Mouse (Mus musculus) CH12.LX (cell line): ENCODE results near the gene Tmem87b. TPM values are rescaled to one million over a fixed set of nuclear protein-coding genes. Genes with fewer than 3 reads are reported as not detected.

Experiments
- DNase-seq: peaks from one replicate; pipeline ENCODE4 v3.0.0-alpha.2; 2013; ENCODE audit errors: extremely low read depth
- H3K27ac ChIP-seq: 2 replicates; pipeline ENCODE4 v1.5.1; 2012; ENCODE audit warnings: low read depth, mild to moderate bottlenecking, control low read depth, moderate library complexity; ENCODE audit not compliant: insufficient read depth
- H3K27me3 ChIP-seq: replicated peaks from 2 replicates; pipeline ENCODE3; 2012; ENCODE audit warnings: inconsistent platforms
- H3K36me3 ChIP-seq, 2 experiments: replicated peaks in 1 of 2; 2 replicates each; pipeline versions ENCODE3 to v1.6.1; 2012; ENCODE audit warnings: inconsistent platforms in 1 of 2, low read length in 1 of 2, mild to moderate bottlenecking in 1 of 2, mixed read lengths in 1 of 2, moderate library complexity in 1 of 2; ENCODE audit not compliant: control insufficient read depth in 1 of 2, insufficient read depth in 1 of 2
- H3K4me1 ChIP-seq, 2 experiments: 2 replicates each; pipeline ENCODE4 v1.6.1; 2012; ENCODE audit warnings: inconsistent platforms in 1 of 2, moderate library complexity in 1 of 2; ENCODE audit not compliant: insufficient read depth in 2 of 2, control insufficient read depth in 1 of 2
- H3K4me2 ChIP-seq: 2 replicates; pipeline ENCODE4 v1.6.1; 2012; ENCODE audit warnings: low read depth, mild to moderate bottlenecking, control low read depth; ENCODE audit not compliant: poor library complexity, insufficient read depth, severe bottlenecking
- H3K4me3 ChIP-seq, 3 experiments: fragments of 150-350 bp in 1 of 3; sonication (generic) in 1 of 3; replicated peaks in 1 of 3; 2 replicates each; pipeline versions ENCODE3 to v1.5.1; 2011 to 2012; ENCODE audit warnings: low read depth in 2 of 3, low read length in 2 of 3, mild to moderate bottlenecking in 2 of 3, moderate library complexity in 2 of 3, control low read depth in 1 of 3, improper control_type of control experiment in 1 of 3, inconsistent platforms in 1 of 3, mixed read lengths in 1 of 3; ENCODE audit not compliant: poor library complexity in 1 of 3
- H3K79me2 ChIP-seq: replicated peaks from 2 replicates; pipeline ENCODE4 v1.6.1; 2012; ENCODE audit warnings: mild to moderate bottlenecking, moderate library complexity; ENCODE audit not compliant: control insufficient read depth, poor library complexity, insufficient read depth, severe bottlenecking; ENCODE audit errors: extremely low read depth
- H3K9ac ChIP-seq: 2 replicates; pipeline ENCODE4 v1.6.1; 2012; ENCODE audit warnings: low read depth, mild to moderate bottlenecking, control low read depth, moderate library complexity; ENCODE audit not compliant: insufficient read depth
- H3K9me3 ChIP-seq: replicated peaks from 2 replicates; pipeline ENCODE3; 2012; ENCODE audit warnings: low read length, inconsistent platforms, mixed read lengths
- BHLHE40 ChIP-seq: IDR thresholded peaks from 2 replicates; pipeline ENCODE4 v1.6.1; 2011; ENCODE audit warnings: mild to moderate bottlenecking, low read depth, low read length, improper control_type of control experiment
- CHD1 ChIP-seq: IDR thresholded peaks from 2 replicates; pipeline ENCODE4 v1.6.1; 2012; ENCODE audit warnings: low read depth, low read length, improper control_type of control experiment, inconsistent platforms
- CHD2 ChIP-seq: IDR thresholded peaks from 2 replicates; pipeline ENCODE4 v1.6.1; 2011; ENCODE audit warnings: low read length, improper control_type of control experiment
- HCFC1 ChIP-seq: IDR thresholded peaks from 2 replicates; pipeline ENCODE4 v1.6.1; 2012; ENCODE audit warnings: low read depth, mild to moderate bottlenecking, inconsistent platforms, low read length, improper control_type of control experiment
- JUN ChIP-seq: IDR thresholded peaks from 2 replicates; pipeline ENCODE4 v1.6.1; 2011; ENCODE audit warnings: low read depth, mild to moderate bottlenecking, low read length, improper control_type of control experiment, moderate library complexity; ENCODE audit not compliant: insufficient read depth
- JUND ChIP-seq: conservative IDR thresholded peaks from 2 replicates; pipeline ENCODE4 v1.6.1; 2011; ENCODE audit warnings: low read depth, low read length, improper control_type of control experiment
- MAFK ChIP-seq: IDR thresholded peaks from 2 replicates; pipeline ENCODE4 v1.6.1; 2011; ENCODE audit warnings: low read length, improper control_type of control experiment; ENCODE audit not compliant: insufficient replicate concordance
- MAX ChIP-seq: IDR thresholded peaks from 2 replicates; pipeline ENCODE4 v1.6.1; 2011; ENCODE audit warnings: low read length, improper control_type of control experiment
- MAZ ChIP-seq: IDR thresholded peaks from 2 replicates; pipeline ENCODE4 v1.6.1; 2012; ENCODE audit warnings: low read depth, mild to moderate bottlenecking, inconsistent platforms, low read length, improper control_type of control experiment, moderate library complexity
- NELFE ChIP-seq: IDR thresholded peaks from 2 replicates; pipeline ENCODE4 v1.6.1; 2011; ENCODE audit warnings: low read depth, low read length, improper control_type of control experiment
- POLR2AphosphoS2 ChIP-seq: IDR thresholded peaks from 2 replicates; pipeline ENCODE4 v1.6.1; 2011; ENCODE audit warnings: low read depth, low read length, improper control_type of control experiment
- RAD21 ChIP-seq: IDR thresholded peaks from 2 replicates; pipeline ENCODE4 v1.6.1; 2011; ENCODE audit warnings: low read depth, mild to moderate bottlenecking, low read length, improper control_type of control experiment, moderate library complexity
- RCOR1 ChIP-seq: conservative IDR thresholded peaks from 2 replicates; pipeline ENCODE4 v1.6.1; 2012; ENCODE audit warnings: low read depth, mild to moderate bottlenecking, inconsistent platforms, low read length, improper control_type of control experiment
- SIN3A ChIP-seq: IDR thresholded peaks from 2 replicates; pipeline ENCODE4 v1.6.1; 2012; ENCODE audit warnings: low read length, improper control_type of control experiment, inconsistent platforms
- UBTF ChIP-seq: IDR thresholded peaks from 2 replicates; pipeline ENCODE4 v1.6.1; 2012; ENCODE audit warnings: low read depth, mild to moderate bottlenecking, inconsistent platforms, low read length, improper control_type of control experiment, moderate library complexity
- USF1 ChIP-seq: IDR thresholded peaks from 2 replicates; pipeline ENCODE4 v1.6.1; 2014; ENCODE audit warnings: low read depth, mild to moderate bottlenecking, inconsistent platforms, low read length, improper control_type of control experiment
- ZC3H11A ChIP-seq: IDR thresholded peaks from 2 replicates; pipeline ENCODE4 v1.6.1; 2012; ENCODE audit warnings: low read depth, mild to moderate bottlenecking, inconsistent platforms, low read length, improper control_type of control experiment
- ZKSCAN1 ChIP-seq: IDR thresholded peaks from 2 replicates; pipeline ENCODE4 v1.6.1; 2012; ENCODE audit warnings: low read depth, inconsistent platforms, low read length, improper control_type of control experiment, borderline replicate concordance
- ZNF384 ChIP-seq: IDR thresholded peaks from 2 replicates; pipeline ENCODE4 v1.6.1; 2012; ENCODE audit warnings: low read depth, low read length, improper control_type of control experiment, inconsistent platforms
- dilution Hi-C: fragments of 300-500 bp; cut with MboI; formaldehyde crosslinking; loops from 2 replicates; pipeline ENCODE4 v1.14.3; 2020; ENCODE audit warnings: low sequenced_read_pairs; ENCODE audit not compliant: extremely low pct_unique_long_range_greater_than_20kb, extremely low pct_ligation_motif_present
- in situ Hi-C: fragments of 300-500 bp; cut with MboI; formaldehyde crosslinking; loops from 3 replicates; pipeline ENCODE4 v1.14.3; 2019; ENCODE audit warnings: low sequenced_read_pairs, low pct_ligation_motif_present, low pct_unique_long_range_greater_than_20kb, mixed read lengths
- polyA plus RNA-seq: library from polyadenylated mRNA; unstranded; fragments of >175 nt; gene quantifications from 2 replicates; pipeline ENCODE4 v1.2.1, GENCODE M21; 2012; ENCODE audit warnings: low read depth; ENCODE audit not compliant: insufficient read length
- total RNA-seq, 2 experiments: library from RNA; depleted of rRNA; stranded (reverse); fragments of 300-350 nt in 1 of 2; fragments of >200 nt in 1 of 2; gene quantifications; 2 replicates each; pipeline ENCODE4 v1.2.3; 2012 to 2014

Gene Tmem87b
- total and polyA plus RNA-seq, 3 experiments: 5.3 to 6.6 (median 6.2) TPM

DNA sequence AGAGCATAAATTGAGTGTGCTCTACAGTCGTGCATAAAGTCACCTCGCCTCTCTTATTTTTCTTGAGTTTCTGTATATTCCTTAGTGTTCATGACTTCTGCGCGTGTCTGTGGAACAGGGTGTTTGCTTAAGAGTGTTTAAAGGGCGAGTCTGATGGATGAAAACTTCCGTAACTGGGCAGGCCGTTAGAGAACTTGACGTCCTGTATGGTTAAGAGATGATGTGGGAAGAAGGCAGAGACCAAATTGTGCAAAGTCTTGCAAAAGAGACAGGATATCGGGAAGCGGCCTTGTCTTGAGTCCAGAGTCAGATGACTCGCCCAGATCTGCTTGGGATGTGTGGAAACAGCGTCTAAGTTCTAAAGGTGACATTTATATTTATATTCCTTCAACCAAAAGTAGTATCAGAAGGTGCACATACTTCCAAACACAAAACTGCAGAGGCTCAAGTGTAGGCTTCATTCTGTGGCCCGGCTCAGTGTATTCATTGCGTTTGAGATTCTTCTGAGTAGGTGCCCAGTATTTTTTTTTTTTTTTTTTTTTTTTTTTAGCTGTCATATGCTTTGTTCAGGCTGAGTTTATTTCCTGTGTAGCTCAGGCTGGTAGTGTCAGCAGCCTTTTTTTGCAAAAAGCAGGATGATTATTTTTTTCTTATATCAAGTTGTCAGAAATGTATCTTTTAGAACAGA lies 1.2 kb downstream of the Tmem87b start:
- Histone ChIP-seq H3K27me3 (no peaks in the 10 kb centered on the region), H3K36me3 (peaks cover 0 to 14% of the 10 kb centered on the region in 2 experiments), H3K27ac (no peak overlapping the region), H3K4me1 (peaks cover 0 to 11% of the 10 kb centered on the region in 2 experiments; a peak in 2 of 4 replicates), H3K9ac (peak overlapping the region; percentile 41), H3K4me2 (peak overlapping the region; percentile 91), H3K4me3 (peak overlapping the region; percentile 73 to 89 (median 78)), H3K79me2 (0 out of 2 replicates have a peak, but pooled peaks cover 3% of the 10 kb centered on the region), H3K9me3 (no peaks in the 10 kb centered on the region)
- in situ Hi-C loops (loop anchor here (5.0 kb wide), 1 partner anchor 122 kb away; the partner anchor contains the start of gene Mertk), dilution Hi-C loops (no loop called here)
- TF ChIP-seq SIN3A: 0 out of 2 replicates have a peak, but pooled peaks have one; percentile 49
- peak; percentile 80 for TF ChIP-seq ZNF384
- no peak for TF ChIP-seq MAZ
- no peak for TF ChIP-seq RAD21
- DNase-seq: peak; percentile 11

DNA sequence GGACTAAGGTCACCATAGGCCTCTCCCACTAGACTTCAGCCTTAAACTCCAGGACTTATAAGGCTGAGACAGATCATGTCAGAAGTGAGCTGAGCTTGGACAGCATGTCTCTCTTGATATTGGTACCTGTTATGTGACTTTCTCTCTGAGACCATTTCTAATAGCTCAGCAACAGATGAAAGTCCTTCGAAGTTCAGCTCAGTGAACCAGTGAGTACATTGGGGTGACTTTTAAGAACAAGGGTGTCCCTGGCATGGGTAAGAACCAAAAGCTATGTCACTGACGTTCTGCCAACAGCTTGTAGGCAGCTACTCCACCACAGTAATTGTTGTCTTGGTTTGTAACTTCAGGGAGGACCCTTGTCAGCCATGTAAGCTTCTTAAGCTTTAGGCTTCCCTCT lies 2.7 kb downstream of the Tmem87b start:
- Histone ChIP-seq H3K27ac (no peak overlapping the region), H3K9me3 (no peaks in the 10 kb centered on the region), H3K79me2 (0 out of 2 replicates have a peak, but pooled peaks cover 3% of the 10 kb centered on the region), H3K4me1 (peaks cover 0 to 11% of the 10 kb centered on the region in 2 experiments; a peak in 2 of 4 replicates), H3K36me3 (peaks cover 0 to 23% of the 10 kb centered on the region in 2 experiments), H3K4me2 (no peak overlapping the region), H3K9ac (no peak overlapping the region), H3K27me3 (no peaks in the 10 kb centered on the region), H3K4me3 (no peak overlapping the region)
- in situ Hi-C loops: no loop called here
- dilution Hi-C loops: no loop called here
- no peak for DNase-seq
- TF ChIP-seq JUN (no peak), NELFE (no peak), JUND (no peak), MAX (no peak), ZKSCAN1 (no peak), POLR2AphosphoS2 (no peak), BHLHE40 (no peak), USF1 (no peak)

DNA sequence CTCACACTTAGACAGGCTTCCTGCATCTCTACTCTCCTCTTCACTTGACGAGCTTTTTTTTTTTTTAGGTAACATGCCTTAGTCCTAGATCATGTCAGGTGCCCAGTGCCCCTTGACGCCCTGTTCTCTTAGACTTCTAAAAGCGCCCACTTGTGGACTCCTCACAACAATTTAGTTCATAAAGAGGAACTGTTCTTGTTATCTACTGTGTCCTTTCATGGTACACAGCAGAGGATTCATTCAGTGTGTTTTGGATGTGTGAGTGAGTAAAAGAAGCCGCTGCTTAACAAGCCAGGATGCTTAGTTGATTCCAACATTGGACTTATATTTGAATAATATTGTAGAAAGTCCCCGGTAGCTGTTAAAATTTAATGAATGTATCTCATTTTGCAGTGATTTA lies 6.0 kb downstream of the Tmem87b start:
- Histone ChIP-seq H3K9me3 (no peaks in the 10 kb centered on the region), H3K4me2 (no peak overlapping the region), H3K4me1 (peaks cover 0 to 10% of the 10 kb centered on the region in 2 experiments; a peak in 2 of 4 replicates), H3K27ac (no peak overlapping the region), H3K36me3 (peaks cover 1 to 38% of the 10 kb centered on the region in 2 experiments)
- dilution Hi-C loops (no loop called here), in situ Hi-C loops (no loop called here)
- TF ChIP-seq ZC3H11A (no peak), HCFC1 (no peak), ZNF384 (no peak), RCOR1 (no peak), UBTF (no peak), MAFK (no peak), CHD2 (no peak), CHD1 (no peak)
- TF ChIP-seq, all 38 proteins: peak for 0
- Histone ChIP-seq H3K79me2 (0 out of 2 replicates have a peak, but pooled peaks cover 3% of the 10 kb centered on the region), H3K4me3 (no peak overlapping the region), H3K9ac (no peak overlapping the region), H3K27me3 (no peaks in the 10 kb centered on the region)
- no peak for DNase-seq
